Mouse (Mus musculus) lung, adult 2 months (tissue): ENCODE data around the gene Zfp668.

Experiments used
- CTCF ChIP-seq: fragments of 200-500 bp; IDR thresholded peaks from 2 replicates; pipeline ENCODE4 v1.5.1; 2011; ENCODE audit warnings: mild to moderate bottlenecking, low read length, control low read depth; ENCODE audit not compliant: insufficient read depth
- POLR2A ChIP-seq: fragments of 200-500 bp; IDR thresholded peaks from 2 replicates; pipeline ENCODE4 v1.6.1; 2011; ENCODE audit warnings: low read depth, mild to moderate bottlenecking, control low read depth, low read length, borderline replicate concordance; ENCODE audit errors: extremely low read depth

GRCm38 (mm10) chr7:127823236-127824171, 53.1 kb downstream of the Zfp668 start:
- TF ChIP-seq POLR2A (no peak), CTCF (no peak)
